Mouse (Mus musculus) bone marrow macrophage, adult 2 months (primary cell): ENCODE data around the gene Aldh18a1. TPM values are rescaled to one million over a fixed set of nuclear protein-coding genes. Genes with fewer than 3 reads are reported as not detected.

Source experiments
- H3K27ac ChIP-seq: 2 replicates; pipeline ENCODE4 v1.5.1; 2012; ENCODE audit warnings: low read depth, low read length; ENCODE audit not compliant: insufficient read depth
- H3K4me1 ChIP-seq: 2 replicates; pipeline ENCODE4 v1.6.1; 2012; ENCODE audit warnings: low read length; ENCODE audit not compliant: control insufficient read depth, insufficient read depth
- H3K4me3 ChIP-seq: 2 replicates; pipeline ENCODE4 v1.5.1; 2012; ENCODE audit warnings: mild to moderate bottlenecking, low read length, moderate library complexity; ENCODE audit not compliant: insufficient read depth
- CTCF ChIP-seq: IDR thresholded peaks from 2 replicates; pipeline ENCODE4 v1.5.1; 2012; ENCODE audit warnings: low read depth, mild to moderate bottlenecking, low read length, moderate library complexity
- POLR2A ChIP-seq: IDR thresholded peaks from 2 replicates; pipeline ENCODE4 v1.6.1; 2012; ENCODE audit warnings: mild to moderate bottlenecking, low read depth, low read length, borderline replicate concordance
- polyA plus RNA-seq: library from polyadenylated mRNA; stranded (reverse); fragments of >200 nt; gene quantifications from 2 replicates; pipeline ENCODE4 v1.2.4, GENCODE M21; 2012; ENCODE audit not compliant: missing spikeins, insufficient read depth, insufficient read length

The Aldh18a1 gene
- polyA plus RNA-seq, 1 experiment = 4.3 TPM

- H3K4me1 ChIP-seq = peaks cover 7% of the 10 kb centered on the region
- H3K4me3 ChIP-seq = no peak overlapping the region
- TF ChIP-seq CTCF (no peak), POLR2A (no peak)
- no peak overlapping the region for H3K27ac ChIP-seq
Measured at GRCm38 (mm10) chr19:40555136-40555535, 33.1 kb downstream of the Aldh18a1 start.

GRCm38 (mm10) chr19:40554343-40554742 is 33.9 kb downstream of the Aldh18a1 start:
- TF ChIP-seq CTCF = no peak
- no peak for TF ChIP-seq POLR2A
- Histone ChIP-seq H3K27ac (no peak overlapping the region), H3K4me1 (peaks cover 7% of the 10 kb centered on the region), H3K4me3 (no peak overlapping the region)

GRCm38 (mm10) chr19:40553849-40554248 is 34.4 kb downstream of the Aldh18a1 start:
- TF ChIP-seq POLR2A (no peak), CTCF (no peak)
- H3K4me3 ChIP-seq = no peak overlapping the region
- peaks cover 7% of the 10 kb centered on the region for H3K4me1 ChIP-seq
- H3K27ac ChIP-seq = no peak overlapping the region

- peaks cover 4% of the 10 kb centered on the region for H3K4me1 ChIP-seq
- TF ChIP-seq CTCF (no peak), POLR2A (no peak)
- H3K27ac ChIP-seq = no peak overlapping the region
- H3K4me3 ChIP-seq = no peak overlapping the region
Measured at GRCm38 (mm10) chr19:40553014-40553789, 35.1 kb downstream of the Aldh18a1 start.

- TF ChIP-seq CTCF (no peak), POLR2A (no peak)
- Histone ChIP-seq H3K4me3 (no peak overlapping the region), H3K4me1 (no peaks in the 10 kb centered on the region), H3K27ac (no peak overlapping the region)
Measured at GRCm38 (mm10) chr19:40549516-40550135, 38.6 kb downstream of the Aldh18a1 start.

- Histone ChIP-seq H3K27ac (no peak overlapping the region), H3K4me1 (no peaks in the 10 kb centered on the region), H3K4me3 (no peak overlapping the region)
- TF ChIP-seq POLR2A = no peak
- TF ChIP-seq CTCF = no peak
Measured at GRCm38 (mm10) chr19:40548796-40549515, 39.3 kb downstream of the Aldh18a1 start.

- Histone ChIP-seq H3K4me1 (no peaks in the 10 kb centered on the region), H3K27ac (no peak overlapping the region), H3K4me3 (no peak overlapping the region)
- TF ChIP-seq CTCF (no peak), POLR2A (no peak)
Measured at GRCm38 (mm10) chr19:40548386-40548785, 39.9 kb downstream of the Aldh18a1 start.

GRCm38 (mm10) chr19:40544856-40545255 is 43.4 kb downstream of the Aldh18a1 start:
- no peak for TF ChIP-seq POLR2A
- peak; percentile 72 for TF ChIP-seq CTCF
- Histone ChIP-seq H3K4me1 (no peaks in the 10 kb centered on the region), H3K27ac (no peak overlapping the region), H3K4me3 (no peak overlapping the region)

GRCm38 (mm10) chr19:40542776-40543175 is 45.5 kb downstream of the Aldh18a1 start:
- TF ChIP-seq CTCF (no peak), POLR2A (no peak)
- H3K4me3 ChIP-seq = no peak overlapping the region
- H3K4me1 ChIP-seq = no peaks in the 10 kb centered on the region
- no peak overlapping the region for H3K27ac ChIP-seq

GRCm38 (mm10) chr19:40536526-40536925 is 51.7 kb downstream of the Aldh18a1 start:
- TF ChIP-seq POLR2A = no peak
- no peak for TF ChIP-seq CTCF
- Histone ChIP-seq H3K27ac (no peak overlapping the region), H3K4me3 (no peak overlapping the region), H3K4me1 (no peaks in the 10 kb centered on the region)
